Mouse (Mus musculus) kidney, embryonic 14.5 days (tissue): ENCODE measurements around the gene Duox1. TPM values are rescaled to one million over a fixed set of nuclear protein-coding genes. Genes with fewer than 3 reads are reported as not detected.
A peak's percentile ranks its signal among the peaks of the same experiment; 100 is the strongest.

Experiments used
- ATAC-seq: fragments of 200-750 bp; cut with Nextera tagmentation; 2 replicates; pipeline ENCODE4 v1.8.0; 2017; ENCODE audit warnings: moderate number of reproducible peaks, mild to moderate bottlenecking, moderate TSS enrichment, moderate library complexity; ENCODE audit not compliant: low FRiP score, low TSS enrichment
- H3K27ac ChIP-seq: fragments of 300-500 bp; sonication (generic); 2 replicates; pipeline ENCODE4 v1.5.1; 2014; ENCODE audit warnings: low read depth, mild to moderate bottlenecking, low read length, moderate library complexity, mixed read lengths
- H3K27me3 ChIP-seq: fragments of 300-500 bp; sonication (generic); 2 replicates; pipeline ENCODE4 v1.6.1; 2014; ENCODE audit warnings: mild to moderate bottlenecking, low read length; ENCODE audit not compliant: control insufficient read depth, insufficient read depth
- H3K36me3 ChIP-seq: fragments of 300-500 bp; sonication (generic); 2 replicates; pipeline ENCODE4 v1.6.1; 2014; ENCODE audit warnings: low read length, mixed read lengths; ENCODE audit not compliant: control insufficient read depth, insufficient read depth
- H3K4me1 ChIP-seq: fragments of 300-500 bp; sonication (generic); 2 replicates; pipeline ENCODE4 v1.6.1; 2014; ENCODE audit warnings: low read length, mixed read lengths; ENCODE audit not compliant: control insufficient read depth, insufficient read depth
- H3K4me2 ChIP-seq: fragments of 300-500 bp; sonication (generic); replicated peaks from 2 replicates; pipeline ENCODE4 v1.6.1; 2014; ENCODE audit warnings: low read depth, mild to moderate bottlenecking, low read length
- H3K4me3 ChIP-seq: fragments of 300-500 bp; sonication (generic); 2 replicates; pipeline ENCODE4 v1.5.1; 2014; ENCODE audit warnings: mild to moderate bottlenecking, low read length
- H3K9ac ChIP-seq: fragments of 300-500 bp; sonication (generic); 2 replicates; pipeline ENCODE4 v1.6.1; 2014; ENCODE audit warnings: low read depth, mild to moderate bottlenecking, low read length, moderate library complexity
- H3K9me3 ChIP-seq: fragments of 300-500 bp; sonication (generic); 2 replicates; pipeline ENCODE4 v1.6.1; 2016; ENCODE audit warnings: low read length; ENCODE audit not compliant: control insufficient read depth
- WGBS: fragments of 180-500 bp; shearing (Covaris S2); extraction: QIAGEN DNeasy Blood & Tissue Kit; methylation state at CpG from one replicate; pipeline ENCODE4 v1.1.7; 2014; 5-methylcytosine and 5-hydroxymethylcytosine counted together
- polyA plus RNA-seq: library from polyadenylated mRNA; unstranded; fragments of >200 nt; fragmentation: Nextera tagmentation; extraction: Ambion mirVana; gene quantifications from 2 replicates; pipeline ENCODE4 v1.2.1, GENCODE M21; 2014

The Duox1 gene
- not detected in 2 replicates for polyA plus RNA-seq

DNA sequence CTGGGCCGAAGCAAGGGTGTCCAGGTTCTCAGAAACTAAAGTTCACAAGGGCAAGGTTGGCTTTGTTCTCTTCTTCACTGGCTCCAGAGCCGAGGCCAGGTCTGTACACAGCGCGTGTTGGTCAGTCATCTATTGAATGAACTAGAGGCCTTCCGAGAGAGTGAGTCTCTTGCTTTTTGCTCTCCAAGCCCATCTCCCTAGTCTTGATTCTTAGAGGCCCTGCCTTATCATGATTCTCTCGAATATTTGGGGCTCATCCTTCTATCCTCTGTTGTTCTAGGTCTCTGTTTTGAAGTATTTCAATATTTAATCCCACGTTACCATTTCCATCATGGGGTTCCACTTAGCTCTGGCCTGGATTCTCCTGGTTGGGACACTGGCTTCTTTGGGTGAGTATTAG, at the start of gene Duox1:
TSS of gene Duox1 (plus strand) at position 301 of the 400 bp plus-strand sequence.
- ATAC-seq: no peak
- Histone ChIP-seq H3K27me3 (peaks cover 45% of the 10 kb centered on the region), H3K36me3 (no peaks in the 10 kb centered on the region), H3K4me1 (no peaks in the 10 kb centered on the region; the same call in 1 of the 2 replicates), H3K4me3 (no peak within 1 kb of the TSS), H3K4me2 (no peak within 1 kb of the TSS), H3K9ac (no peak within 1 kb of the TSS), H3K9me3 (no peaks in the 10 kb centered on the region), H3K27ac (no peak within 1 kb of the TSS)
- 84% methylated on average over 7 of the region's 7 CpGs for WGBS

- Histone ChIP-seq H3K36me3 (no peaks in the 10 kb centered on the region), H3K27ac (no peak overlapping the region), H3K4me2 (no peak overlapping the region), H3K4me1 (no peaks in the 10 kb centered on the region), H3K27me3 (no peaks in the 10 kb centered on the region), H3K9me3 (no peaks in the 10 kb centered on the region), H3K4me3 (no peak overlapping the region), H3K9ac (no peak overlapping the region)
- 89% methylated on average over 7 of the region's 7 CpGs for WGBS
- ATAC-seq: no peak
Measured at GRCm38 (mm10) chr2:122266407-122267193, 48.9 kb upstream of the Duox1 start.

GRCm38 (mm10) chr2:122278769-122279168, 36.7 kb upstream of the Duox1 start:
- 81% methylated on average over 3 of the region's 3 CpGs for WGBS
- no peaks in the 10 kb centered on the region for H3K9me3 ChIP-seq
- H3K27me3 ChIP-seq: no peaks in the 10 kb centered on the region
- no peak overlapping the region for H3K4me3 ChIP-seq
- no peak overlapping the region for H3K27ac ChIP-seq
- no peak for ATAC-seq
- no peaks in the 10 kb centered on the region for H3K36me3 ChIP-seq
- H3K9ac ChIP-seq: no peak overlapping the region
- no peak overlapping the region for H3K4me2 ChIP-seq
- no peaks in the 10 kb centered on the region for H3K4me1 ChIP-seq

- H3K9me3 ChIP-seq: no peaks in the 10 kb centered on the region
- H3K9ac ChIP-seq: no peak overlapping the region
- no peaks in the 10 kb centered on the region for H3K27me3 ChIP-seq
- no peak overlapping the region for H3K27ac ChIP-seq
- H3K4me2 ChIP-seq: no peak overlapping the region
- no peaks in the 10 kb centered on the region for H3K36me3 ChIP-seq
- H3K4me1 ChIP-seq: no peaks in the 10 kb centered on the region
- ATAC-seq: no peak
- H3K4me3 ChIP-seq: no peak overlapping the region
- 85% methylated on average over 9 of the region's 9 CpGs for WGBS
Measured at GRCm38 (mm10) chr2:122284091-122284490, 31.4 kb upstream of the Duox1 start.

- no peak overlapping the region for H3K27ac ChIP-seq
- no peak for ATAC-seq
- H3K4me3 ChIP-seq: no peak overlapping the region
- H3K36me3 ChIP-seq: no peaks in the 10 kb centered on the region
- H3K27me3 ChIP-seq: no peaks in the 10 kb centered on the region
- 63% methylated on average over 7 of the region's 7 CpGs for WGBS
- no peaks in the 10 kb centered on the region for H3K9me3 ChIP-seq
- no peak overlapping the region for H3K9ac ChIP-seq
- H3K4me1 ChIP-seq: no peaks in the 10 kb centered on the region
- no peak overlapping the region for H3K4me2 ChIP-seq
Measured at GRCm38 (mm10) chr2:122286137-122286536, 29.3 kb upstream of the Duox1 start.

DNA sequence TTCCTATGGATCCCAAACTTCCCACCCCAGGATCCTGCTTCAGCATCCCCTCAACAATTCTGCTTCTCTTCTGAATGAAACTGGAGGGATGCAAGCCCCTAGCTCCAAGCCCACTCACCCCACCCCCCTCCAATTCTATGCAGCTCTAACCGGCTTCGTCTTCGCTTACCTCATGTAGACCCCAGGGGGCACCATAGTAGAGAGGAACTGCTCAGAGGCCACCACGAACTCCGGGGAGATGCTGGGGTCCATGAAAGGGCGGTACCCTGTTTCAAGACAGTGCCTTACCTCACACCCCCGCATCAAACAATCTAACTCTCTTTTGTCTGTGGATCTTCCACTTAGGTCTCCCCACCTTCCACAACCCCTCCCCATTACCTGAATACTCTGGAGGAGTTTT, 20.6 kb upstream of the Duox1 start:
- 0 out of 2 replicates have a peak, but pooled peaks cover 12% of the 10 kb centered on the region for H3K4me1 ChIP-seq
- 8% methylated on average over 7 of the region's 7 CpGs for WGBS
- no peak overlapping the region for H3K9ac ChIP-seq
- peaks cover 63% of the 10 kb centered on the region for H3K27me3 ChIP-seq
- no peak for ATAC-seq
- H3K36me3 ChIP-seq: no peaks in the 10 kb centered on the region
- H3K4me2 ChIP-seq: no peak overlapping the region
- no peaks in the 10 kb centered on the region for H3K9me3 ChIP-seq
- no peak overlapping the region for H3K4me3 ChIP-seq
- no peak overlapping the region for H3K27ac ChIP-seq

GRCm38 (mm10) chr2:122297271-122298095, 18.0 kb upstream of the Duox1 start:
- Histone ChIP-seq H3K4me2 (no peak overlapping the region; the same call in 1 of the 2 replicates), H3K9me3 (no peaks in the 10 kb centered on the region), H3K4me1 (peaks cover 19% of the 10 kb centered on the region), H3K9ac (no peak overlapping the region), H3K27me3 (peaks cover 88% of the 10 kb centered on the region), H3K4me3 (peak overlapping the region; percentile 10), H3K27ac (no peak overlapping the region), H3K36me3 (no peaks in the 10 kb centered on the region)
- ATAC-seq: no peak
- WGBS: under 1% methylated on average over 35 of the region's 35 CpGs

GRCm38 (mm10) chr2:122298096-122298499, 17.4 kb upstream of the Duox1 start, which contains the start of gene Duox2:
Gene Duox2 (minus strand): TSS chr2:122298449.
- H3K36me3 ChIP-seq: no peaks in the 10 kb centered on the region
- no peaks in the 10 kb centered on the region for H3K9me3 ChIP-seq
- peaks cover 19% of the 10 kb centered on the region for H3K4me1 ChIP-seq
- H3K4me2 ChIP-seq: peak within 1 kb of the TSS; percentile 39
- peak within 1 kb of the TSS; percentile 34 for H3K4me3 ChIP-seq
- no peak within 1 kb of the TSS for H3K9ac ChIP-seq
- ATAC-seq: no peak
- WGBS: 2% methylated on average over 13 of the region's 13 CpGs
- no peak within 1 kb of the TSS for H3K27ac ChIP-seq
- peaks cover 89% of the 10 kb centered on the region for H3K27me3 ChIP-seq
